Mouse (Mus musculus) layer of hippocampus, adult 9-11 months (tissue): ENCODE results near the gene Coq5.
A peak's percentile ranks its signal among the peaks of the same experiment; 100 is the strongest.

Source experiments
- DNase-seq: peaks from one replicate; pipeline ENCODE4 v3.0.0; 2022

The Coq5 gene

GRCm38 (mm10) chr5:115279226-115280049 lies at the start of gene Coq5:
TSS of gene Coq5 (plus strand) at chr5:115279666.
- peak; percentile 85 for DNase-seq

GRCm38 (mm10) chr5:115230830-115231551 lies 48.5 kb upstream of the Coq5 start:
- peak; percentile 33 for DNase-seq

DNA sequence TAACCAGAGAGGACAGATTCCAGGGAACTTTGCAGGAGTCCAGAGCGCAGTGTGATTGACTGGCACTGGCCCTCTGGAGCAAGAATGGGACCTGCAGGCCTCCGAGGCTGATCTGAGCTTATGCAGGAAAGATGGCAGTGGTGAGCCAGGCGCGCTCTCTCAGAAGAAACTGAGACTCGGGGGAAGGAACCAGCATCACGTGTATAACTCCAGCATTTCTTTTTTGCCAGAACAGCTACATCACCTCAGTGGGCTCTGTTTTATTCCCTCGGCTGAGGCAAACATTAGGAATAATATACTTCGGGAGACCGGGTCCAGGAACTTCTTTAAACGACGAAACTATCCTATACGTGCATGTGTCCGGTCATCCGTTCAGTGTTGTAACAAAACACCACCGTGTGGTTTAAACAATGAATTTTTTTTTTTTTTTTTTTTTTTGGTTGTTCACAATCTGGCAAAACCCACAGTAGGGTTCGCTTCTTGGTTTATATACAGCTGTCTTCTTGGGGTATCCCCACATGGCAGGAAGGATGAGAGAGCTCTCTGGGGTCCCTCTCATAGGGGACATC lies 47.8 kb upstream of the Coq5 start:
- no peak for DNase-seq

- DNase-seq: no peak
Observed at GRCm38 (mm10) chr5:115232516-115232915, 47.0 kb upstream of the Coq5 start.

GRCm38 (mm10) chr5:115233031-115233780 lies 46.3 kb upstream of the Coq5 start:
- DNase-seq: no peak

DNA sequence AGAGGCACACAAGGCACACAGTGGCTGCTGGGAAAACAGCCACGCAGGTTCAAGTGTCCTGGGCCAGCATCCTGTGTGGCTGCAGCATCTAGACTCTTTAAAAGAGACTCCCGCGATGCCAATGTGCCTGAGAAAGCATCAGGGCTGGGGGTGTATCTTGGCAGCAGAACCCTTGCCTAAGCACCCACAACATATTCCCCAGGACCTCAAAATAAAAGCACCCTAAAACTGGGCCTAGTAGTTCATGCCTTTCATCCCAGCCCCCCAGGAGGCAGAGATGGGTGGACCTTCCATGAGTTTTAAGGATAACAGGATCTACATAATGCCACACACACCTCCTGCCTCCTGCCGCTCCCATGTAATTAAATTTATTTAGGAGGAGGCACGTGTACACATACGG lies 44.9 kb upstream of the Coq5 start:
- DNase-seq: peak; percentile 48

DNA sequence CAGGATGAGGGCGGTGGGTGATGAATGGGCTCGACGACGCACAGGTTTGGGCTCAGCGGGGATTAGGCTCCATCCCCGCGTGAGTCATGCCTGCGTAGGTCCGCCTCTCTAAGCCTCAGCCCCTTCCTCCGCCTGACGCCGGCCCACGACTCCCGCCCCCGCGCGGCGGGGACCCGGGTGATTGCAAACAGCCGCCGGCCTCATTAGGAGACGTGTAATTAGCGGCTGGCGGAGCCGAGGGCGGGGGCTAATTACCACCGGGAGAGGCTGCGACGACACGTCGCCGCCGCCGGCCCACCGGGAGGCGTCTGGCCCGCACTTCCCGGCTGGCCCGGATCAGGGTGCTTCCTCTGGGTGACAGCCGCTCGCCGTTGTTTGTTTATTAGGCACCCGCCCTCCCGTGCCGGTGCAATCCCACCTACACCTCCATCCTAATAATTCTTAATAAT lies 44.1 kb upstream of the Coq5 start:
- peak; percentile 83 for DNase-seq

- DNase-seq: peak; percentile 90
Observed at GRCm38 (mm10) chr5:115235786-115236263, 43.6 kb upstream of the Coq5 start, which contains the start of gene Pop5. TSS of gene Pop5 (plus strand) at chr5:115235836.

DNA sequence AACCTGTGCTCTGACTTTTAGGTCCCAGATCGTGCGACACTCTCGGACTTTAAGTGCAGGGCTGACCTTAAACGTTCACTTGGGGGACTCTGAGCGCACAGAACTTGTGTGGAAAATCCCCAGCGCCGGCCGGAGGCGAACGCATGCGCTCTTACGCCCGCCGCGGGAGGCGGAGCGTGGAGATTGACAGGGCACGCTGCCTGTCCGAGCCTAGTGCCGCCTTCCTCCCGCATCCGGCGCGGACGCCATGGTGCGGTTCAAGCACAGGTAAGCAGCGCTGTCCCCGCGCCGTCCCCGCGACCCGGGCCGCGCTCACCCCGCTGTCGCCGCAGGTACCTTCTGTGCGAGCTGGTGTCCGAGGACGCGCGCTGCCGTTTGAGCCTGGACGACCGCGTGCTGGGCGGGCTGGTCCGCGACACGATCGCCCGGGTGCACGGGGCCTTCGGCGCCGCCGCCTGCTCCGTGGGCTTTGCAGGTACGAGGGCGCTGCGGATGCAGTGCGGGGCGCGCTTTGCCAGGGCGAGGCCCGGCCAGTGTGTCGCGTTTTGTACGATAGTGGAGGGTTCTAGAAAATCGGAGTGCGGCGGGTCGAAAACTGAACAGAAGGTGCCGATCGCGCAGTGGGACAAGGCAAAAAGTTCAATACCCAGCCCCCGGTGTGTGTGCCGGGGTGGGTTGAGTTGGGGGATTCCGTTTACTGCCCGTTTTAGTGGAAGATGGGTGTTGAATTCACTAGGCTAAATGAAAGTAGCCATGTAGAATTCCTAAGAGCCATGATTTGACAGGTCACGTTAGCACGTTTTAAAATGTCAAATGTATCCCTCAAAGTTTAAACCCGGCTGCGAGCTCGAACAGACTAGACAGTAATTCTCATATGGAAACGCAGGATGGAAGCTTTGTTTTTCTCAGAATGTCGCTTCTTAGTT lies 41.4 kb upstream of the Coq5 start:
- peak; percentile 90 for DNase-seq

GRCm38 (mm10) chr5:115238729-115239195 lies 40.7 kb upstream of the Coq5 start:
- no peak for DNase-seq

GRCm38 (mm10) chr5:115240191-115240590 lies 39.3 kb upstream of the Coq5 start:
- DNase-seq: peak; percentile 77

GRCm38 (mm10) chr5:115255472-115255871 lies 24.0 kb upstream of the Coq5 start:
- DNase-seq: no peak

DNA sequence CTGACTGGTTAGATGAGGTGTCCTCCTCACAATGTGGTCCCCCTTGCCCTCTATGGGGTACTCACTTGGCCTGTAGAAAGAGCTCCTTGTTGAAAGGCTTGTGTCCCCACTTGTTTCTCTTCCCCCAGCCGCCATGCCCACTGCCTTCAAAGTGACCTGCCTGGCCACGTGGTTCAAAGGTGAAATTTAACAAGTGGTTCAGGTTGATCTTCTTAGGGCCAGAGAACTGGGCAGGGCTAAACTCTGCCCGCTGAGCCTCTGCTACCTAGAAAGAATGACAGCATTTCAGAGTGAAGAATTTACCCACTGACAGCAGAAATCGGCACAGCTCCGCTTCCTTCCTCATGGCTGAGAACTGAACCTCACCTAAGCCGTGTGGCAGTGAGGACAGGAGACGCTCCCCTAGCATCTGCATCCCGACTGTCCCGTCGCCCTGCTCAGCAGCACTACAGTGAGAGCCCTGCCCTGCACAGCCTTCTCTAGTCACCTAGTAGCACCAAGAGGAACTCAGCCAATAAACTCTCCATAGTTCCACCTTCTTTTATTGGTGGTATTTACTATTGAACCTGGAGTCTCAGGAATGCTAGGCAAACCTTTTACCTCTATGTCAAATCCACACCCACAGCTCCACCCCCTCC lies 22.4 kb upstream of the Coq5 start:
- no peak for DNase-seq

DNA sequence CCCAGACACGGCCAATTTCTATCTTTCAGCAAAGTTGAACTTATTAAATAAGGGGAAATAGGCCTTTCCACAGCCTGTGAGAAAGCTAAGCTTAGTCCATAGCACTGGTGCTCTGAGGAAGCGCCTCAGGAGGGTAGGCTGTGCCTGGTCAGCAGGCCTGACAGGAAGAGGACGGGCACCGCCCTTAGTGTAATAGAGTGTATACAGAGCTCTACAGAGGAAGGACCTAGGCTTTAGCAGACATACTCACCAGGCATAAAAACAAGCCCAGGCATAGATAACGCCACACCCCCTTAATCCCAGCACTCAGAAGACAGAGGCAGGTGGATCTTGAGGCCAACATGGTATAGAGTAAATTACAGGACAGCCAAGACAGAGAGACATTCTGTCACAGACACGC lies 19.1 kb upstream of the Coq5 start:
- DNase-seq: no peak

DNA sequence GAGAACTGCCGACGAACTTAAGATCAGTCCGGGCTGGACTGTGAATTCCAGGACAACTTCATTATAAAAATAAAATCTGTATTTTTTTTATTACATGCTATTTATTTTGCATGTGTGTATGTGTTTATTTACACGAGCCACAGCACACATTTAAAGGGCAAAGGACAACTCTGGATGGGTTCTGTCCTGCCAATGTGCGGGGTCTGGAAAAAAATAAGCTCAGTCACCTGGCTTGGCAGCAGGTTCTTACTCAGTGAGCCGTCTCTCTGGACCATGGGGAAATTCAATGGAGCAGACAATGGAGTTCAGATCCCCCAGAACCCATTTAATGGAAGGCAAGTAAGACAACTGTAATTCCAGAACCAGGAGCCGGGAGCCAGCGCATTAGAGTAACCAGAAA lies 18.3 kb upstream of the Coq5 start:
- no peak for DNase-seq

GRCm38 (mm10) chr5:115261880-115262279 lies 17.6 kb upstream of the Coq5 start:
- no peak for DNase-seq

- DNase-seq: no peak
Observed at GRCm38 (mm10) chr5:115262502-115263291, 16.8 kb upstream of the Coq5 start.

DNA sequence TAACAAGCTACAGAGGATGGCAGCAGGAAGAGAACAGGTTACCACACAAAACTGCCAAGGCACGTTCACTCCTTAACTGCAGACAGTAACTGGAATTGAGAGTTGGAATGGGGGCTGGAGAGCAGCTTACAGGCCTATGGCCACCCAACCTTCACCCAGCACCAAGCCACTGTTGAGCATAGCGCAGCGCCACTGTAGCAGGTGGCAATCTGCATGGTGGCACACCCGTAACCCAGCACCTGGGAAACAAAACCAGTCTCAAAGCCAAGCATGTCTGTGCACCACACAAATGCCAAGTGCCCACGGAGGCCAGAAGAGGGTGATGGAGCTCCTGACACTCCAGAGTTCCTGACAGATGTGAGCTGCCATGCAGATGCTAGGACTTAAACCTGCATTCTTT lies 13.1 kb upstream of the Coq5 start:
- no peak for DNase-seq

DNA sequence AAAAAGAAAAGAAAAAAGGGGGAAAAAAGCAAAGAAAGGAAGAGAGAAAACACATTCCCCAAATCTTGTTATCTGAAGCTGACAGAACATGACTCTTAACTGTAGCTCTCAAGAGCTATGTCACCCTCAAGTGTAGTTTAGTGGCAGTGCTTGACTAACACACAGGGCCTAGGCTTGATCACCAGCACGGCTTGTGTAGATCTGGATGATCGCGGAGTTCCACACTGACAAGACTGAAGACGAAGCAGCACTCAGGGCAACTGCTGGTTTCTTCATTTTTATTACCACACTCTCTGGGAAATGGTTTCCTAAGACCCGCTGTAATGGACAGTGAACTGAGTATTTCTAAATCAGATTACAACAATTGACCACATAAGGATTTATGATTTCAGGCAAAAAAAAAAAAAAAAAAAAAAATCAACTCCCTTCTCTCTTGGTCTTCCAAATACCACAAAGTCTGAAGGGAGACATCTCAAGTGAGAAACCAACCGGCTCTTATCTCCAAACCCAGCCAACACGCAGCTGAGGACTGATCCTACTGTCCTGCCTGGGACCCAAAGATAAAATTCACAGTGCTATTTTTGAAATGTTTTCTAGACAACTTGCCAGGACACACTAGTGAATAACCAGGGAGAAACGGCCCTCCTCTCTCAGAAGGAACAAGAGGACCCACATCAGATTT lies 12.5 kb upstream of the Coq5 start:
- DNase-seq: no peak
